Mouse (Mus musculus) liver, embryonic 16.5 days (tissue): ENCODE measurements around the gene Gm20425. TPM values are rescaled to one million over a fixed set of nuclear protein-coding genes. Genes with fewer than 3 reads are reported as not detected.

ENCODE experiments used
- polyA plus RNA-seq: library from polyadenylated mRNA; unstranded; fragments of >200 nt; fragmentation: Nextera tagmentation; extraction: Ambion mirVana; gene quantifications from 2 replicates; pipeline ENCODE4 v1.2.1, GENCODE M21; 2015

The Gm20425 gene
- polyA plus RNA-seq, 1 experiment from 2014 or later = 3.4 TPM

Other genes starting within 250 kb of the Gm20425 start
- 10.6 and 13.5 TPM in 2 replicates for gene Slco2a1, start 241.6 kb downstream of the Gm20425 start, polyA plus RNA-seq
- gene Rab6b, start 118.5 kb downstream of the Gm20425 start, polyA plus RNA-seq = 0.13 and 0.27 TPM in 2 replicates
- gene Srprb, start 28.2 kb downstream of the Gm20425 start, polyA plus RNA-seq = 16.9 and 17.2 TPM in 2 replicates
- 18,368 and 22,262 TPM in 2 replicates for gene Trf, start 137 bp upstream of the Gm20425 start, polyA plus RNA-seq
- 102 and 113 TPM in 2 replicates for gene 1300017J02Rik, start 74.8 kb upstream of the Gm20425 start, polyA plus RNA-seq
- 29.2 and 29.4 TPM in 2 replicates for gene Topbp1, start 74.9 kb upstream of the Gm20425 start, polyA plus RNA-seq
- gene Cdv3, start 135.5 kb upstream of the Gm20425 start, polyA plus RNA-seq = 41.2 and 41.8 TPM in 2 replicates